Mouse (Mus musculus): ENCODE measurements around the gene Gprin1. TPM values are rescaled to one million over a fixed set of nuclear protein-coding genes. Genes with fewer than 3 reads are reported as not detected.

The Gprin1 gene
- total RNA-seq, 2 experiments from 2014 or later, result 2.5 to 3.2 TPM

Other genes with a start within 250 kb of the Gprin1 start
- 10 to 100 TPM; 18.4 to 28.0 TPM for gene Simc1, start 246.1 kb downstream of the Gprin1 start, total RNA-seq (2021)
- 100 to 1,000 TPM; 177 to 178 TPM for gene 4833439L19Rik, start 184.4 kb downstream of the Gprin1 start, total RNA-seq (2021)
- gene Arl10, start 174.9 kb downstream of the Gprin1 start, total RNA-seq (2021), result 10 to 100 TPM; 40.6 to 45.2 TPM
- 10 to 100 TPM; 59.7 to 69.7 TPM for gene Nop16, start 159.8 kb downstream of the Gprin1 start, total RNA-seq (2021)
- gene Higd2a, start 159.7 kb downstream of the Gprin1 start, total RNA-seq (2021), result 100 to 1,000 TPM; 222 to 239 TPM
- gene Cltb, start 138.5 kb downstream of the Gprin1 start, total RNA-seq (2021), result 100 to 1,000 TPM in 1 of 2 experiments, 10 to 100 TPM in 1; 78.8 to 149 TPM
- gene Faf2, start 128.1 kb downstream of the Gprin1 start, total RNA-seq (2021), result 10 to 100 TPM; 62.3 to 83.1 TPM
- gene Rnf44, start 56.0 kb downstream of the Gprin1 start, total RNA-seq (2021), result 100 to 1,000 TPM in 1 of 2 experiments, 10 to 100 TPM in 1; 98.4 to 123 TPM
- gene Cdhr2, start 48.4 kb downstream of the Gprin1 start, total RNA-seq (2021), result under 1 TPM in 1 of 2 experiments, not detected in 1; 0.17 TPM
- 1 to 10 TPM; 1.8 to 3.3 TPM for gene Sncb, start 16.7 kb upstream of the Gprin1 start, total RNA-seq (2021)
- not detected for gene Eif4e1b, start 34.1 kb upstream of the Gprin1 start, total RNA-seq (2021)
- gene Tspan17, start 39.5 kb upstream of the Gprin1 start, total RNA-seq (2021), result 10 to 100 TPM; 32.6 to 46.1 TPM
- 1 to 10 TPM; 7.4 to 9.1 TPM for gene Unc5a, start 199.5 kb upstream of the Gprin1 start, total RNA-seq (2021)

Measured in adrenal gland, adult 18-20 months (tissue).